Mouse (Mus musculus) thymus, adult 18-20 months (tissue): Measurements from ENCODE around the gene Gsc2.
A peak's percentile ranks its signal among the peaks of the same experiment; 100 is the strongest.
"Not testable (repeated sequence)": the region's sequence is repeated elsewhere in the genome, so short reads cannot be mapped to it uniquely, and the experiment has no call there.

Source experiments
- DNase-seq, 2 experiments: peaks; one replicate each; pipeline ENCODE4 v3.0.0; 2022; ENCODE audit warnings: mixed read lengths in 2 of 2

The Gsc2 gene

DNA sequence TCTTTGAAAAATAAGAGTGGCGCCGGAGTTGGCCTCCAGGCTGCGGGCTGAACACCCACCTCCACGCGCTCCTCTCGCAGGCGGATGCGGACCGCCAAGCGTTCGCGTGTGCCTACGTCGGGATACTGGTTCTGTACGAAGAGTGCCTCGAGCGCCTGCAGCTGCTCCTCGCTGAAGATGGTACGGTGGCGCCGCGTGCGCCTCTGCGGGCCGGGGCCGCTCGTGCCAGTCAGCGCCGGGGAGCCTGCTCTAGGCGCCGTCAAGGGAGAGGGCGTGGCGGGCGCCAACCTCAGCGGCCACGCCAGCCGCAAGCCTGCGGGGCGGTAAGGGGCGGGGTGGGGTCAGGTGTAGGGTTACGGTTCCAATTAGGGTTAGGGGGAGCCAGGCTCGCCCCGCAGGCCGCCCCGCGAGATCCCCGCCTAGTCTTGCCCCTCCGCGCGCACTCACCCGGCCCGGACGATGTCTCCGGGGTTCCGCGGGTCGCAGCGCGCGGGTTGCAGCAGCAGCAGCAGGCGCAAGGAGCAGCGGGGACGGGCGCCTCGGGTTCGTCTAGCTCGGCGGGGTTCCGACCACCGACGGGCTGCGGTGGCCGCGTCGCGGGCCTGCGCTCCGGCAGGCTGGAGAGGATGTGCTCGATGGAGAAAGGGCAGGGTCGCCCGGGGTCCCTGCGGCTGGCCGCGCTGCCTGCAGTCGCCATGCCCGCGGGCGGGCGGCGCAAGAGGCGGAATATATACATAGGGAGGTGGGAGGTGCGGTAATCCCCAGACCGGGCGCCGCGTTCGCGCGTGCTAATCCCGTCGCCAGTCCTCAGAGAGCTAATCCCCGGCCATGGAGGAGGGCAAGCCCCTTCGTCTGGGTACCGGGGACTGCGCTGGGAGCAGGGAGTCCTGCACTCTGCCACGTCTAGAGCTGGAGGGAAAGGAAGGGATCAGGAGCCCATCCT is at the start of gene Gsc2:
TSS of gene Gsc2 (minus strand) at position 753 of the 943 bp plus-strand sequence.
- no peak for DNase-seq

DNA sequence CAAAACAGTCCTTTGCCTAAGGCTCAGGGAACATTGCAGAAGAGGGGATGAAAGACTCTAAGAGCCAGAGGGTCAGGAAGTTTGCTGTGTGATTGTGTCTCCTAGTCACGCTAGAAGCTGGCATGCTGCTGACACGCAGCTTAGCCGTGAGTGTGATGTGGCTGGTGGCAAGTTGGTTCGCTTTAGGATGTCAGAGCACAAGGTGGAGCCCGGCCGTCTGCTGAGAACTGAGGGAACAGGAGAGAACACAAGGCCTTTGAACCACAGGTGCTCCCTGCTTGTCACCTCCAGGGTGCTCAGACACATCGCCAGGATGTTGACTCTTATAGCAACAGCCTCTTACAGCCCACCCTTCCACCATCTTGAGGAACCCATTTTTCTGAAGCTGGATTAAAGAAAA is 47.2 kb upstream of the Gsc2 start:
- DNase-seq, result no peak

DNA sequence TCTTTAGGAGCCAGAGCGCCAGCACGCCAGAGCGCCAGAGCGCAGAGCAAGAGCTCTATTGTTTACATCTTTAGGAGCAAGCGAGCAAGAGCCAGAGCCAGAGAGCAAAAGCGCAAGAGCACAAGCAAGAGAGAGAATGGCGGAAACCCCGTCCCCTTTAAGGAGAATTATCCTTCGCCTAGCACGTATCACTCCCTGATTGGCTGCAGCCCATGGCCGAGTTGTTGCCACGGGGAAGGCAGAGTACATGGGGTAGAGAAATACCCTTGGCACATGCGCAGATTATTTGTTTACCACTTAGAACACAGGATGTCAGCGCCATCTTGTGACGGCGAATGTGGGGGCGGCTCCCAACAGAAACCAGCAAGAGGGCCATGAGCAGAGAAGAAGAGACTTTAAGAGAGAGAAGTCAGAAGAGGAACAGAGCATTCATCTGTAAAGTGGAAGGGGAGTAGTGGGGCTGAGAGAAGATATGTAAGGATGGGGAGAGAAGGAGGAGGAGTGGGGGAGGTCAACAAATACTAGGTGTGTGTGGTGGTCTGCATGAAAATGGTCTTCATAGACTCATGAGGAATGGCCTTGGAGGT is 41.3 kb upstream of the Gsc2 start:
- not testable (repeated sequence) for DNase-seq

DNA sequence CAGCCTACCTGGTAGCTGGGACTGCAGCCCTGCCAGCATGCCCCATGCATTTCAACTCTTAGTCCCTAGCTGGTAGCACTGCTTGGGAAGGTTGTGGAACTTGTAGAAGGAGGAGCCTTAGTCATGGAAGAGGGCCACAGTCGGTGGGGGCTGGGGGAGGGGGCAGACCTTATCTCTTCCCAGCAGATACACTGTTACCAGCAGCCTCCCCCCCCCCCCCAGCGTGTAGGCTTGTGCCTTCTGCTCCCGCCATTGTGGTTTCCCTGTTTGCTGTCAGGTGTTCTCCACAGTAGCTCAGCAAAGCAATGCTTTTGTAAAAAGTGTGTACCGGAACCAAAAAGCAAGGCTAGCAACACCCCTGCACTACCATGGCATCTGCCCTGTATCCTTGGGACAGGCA is 36.8 kb upstream of the Gsc2 start:
- no peak for DNase-seq

DNA sequence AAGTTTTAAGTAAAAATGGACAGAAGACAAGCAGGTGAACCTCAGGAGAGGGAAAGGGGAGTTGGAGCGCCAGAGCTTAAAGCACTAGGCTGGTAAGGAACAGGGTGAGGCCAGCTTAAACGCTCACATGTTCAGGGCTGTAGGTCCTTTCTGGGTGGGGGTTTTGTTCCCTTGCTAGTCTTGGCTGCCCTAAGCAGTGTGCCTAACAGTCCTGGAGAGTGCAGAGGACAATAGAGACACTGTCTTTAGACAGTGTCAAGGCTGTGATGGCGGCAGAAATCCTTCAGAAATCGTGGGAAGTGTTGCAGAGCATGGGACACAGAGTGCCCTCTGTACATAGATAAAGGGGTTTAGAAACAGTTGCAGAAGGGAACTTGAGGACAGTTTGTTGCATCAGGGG is 35.2 kb upstream of the Gsc2 start:
- no peak for DNase-seq

DNA sequence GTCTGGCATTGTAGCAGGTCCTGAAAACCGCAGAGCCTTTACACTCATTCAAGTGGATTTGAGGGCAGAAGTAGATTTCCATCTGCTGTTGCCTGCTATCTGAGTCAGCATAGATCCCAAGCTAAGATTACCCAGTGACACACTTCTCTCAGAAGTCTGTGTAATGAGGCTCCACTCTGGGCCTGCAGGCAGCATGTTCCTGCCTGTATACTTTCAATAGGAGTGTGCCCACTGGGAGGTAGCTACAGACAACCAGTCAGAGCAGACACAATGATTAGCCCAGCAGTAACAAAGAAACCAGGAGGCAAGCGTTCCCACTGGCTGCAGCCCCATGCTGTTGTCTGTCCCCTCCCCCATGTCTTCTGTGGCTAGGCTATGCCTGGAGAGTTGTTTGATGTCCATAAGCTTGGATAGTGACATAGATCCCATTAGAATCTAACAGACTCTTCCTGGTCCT is 34.6 kb upstream of the Gsc2 start:
- DNase-seq, result no peak

DNA sequence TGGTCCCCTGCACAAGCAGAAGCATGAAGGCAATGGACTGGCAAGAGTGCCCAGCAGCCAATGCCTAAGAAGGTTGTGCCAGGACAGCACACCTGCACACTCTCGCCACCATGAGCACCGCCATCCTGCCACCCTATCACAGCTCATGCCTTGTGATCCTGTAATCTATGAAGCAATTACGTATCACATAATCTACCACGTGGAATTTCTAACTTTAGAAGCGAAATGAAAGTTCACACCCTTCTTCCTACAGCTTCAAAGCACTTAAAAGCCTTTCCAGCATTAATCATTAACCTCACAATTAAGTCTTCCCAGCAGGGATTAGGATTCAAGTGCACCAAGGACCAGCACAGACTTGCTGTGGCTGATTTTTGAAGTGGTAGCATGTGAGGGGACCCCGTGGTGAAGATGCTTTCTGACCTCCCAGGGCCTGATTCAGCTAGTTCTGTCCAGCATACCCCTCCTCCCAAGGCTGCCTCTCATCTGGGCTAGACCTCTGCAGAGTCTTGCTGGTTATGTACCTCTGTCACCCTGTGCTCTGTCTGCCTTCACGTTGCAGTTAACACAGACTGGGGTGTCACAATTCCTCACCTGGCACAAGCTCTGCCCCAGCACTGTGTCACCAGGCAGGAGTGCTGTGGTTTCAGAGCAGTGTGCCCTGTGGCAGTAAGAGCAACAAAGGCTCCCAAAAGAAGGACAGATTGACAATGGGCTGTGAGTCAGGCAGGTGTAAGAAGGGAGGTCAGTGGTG is 30.4 kb upstream of the Gsc2 start:
- DNase-seq, result no peak

DNA sequence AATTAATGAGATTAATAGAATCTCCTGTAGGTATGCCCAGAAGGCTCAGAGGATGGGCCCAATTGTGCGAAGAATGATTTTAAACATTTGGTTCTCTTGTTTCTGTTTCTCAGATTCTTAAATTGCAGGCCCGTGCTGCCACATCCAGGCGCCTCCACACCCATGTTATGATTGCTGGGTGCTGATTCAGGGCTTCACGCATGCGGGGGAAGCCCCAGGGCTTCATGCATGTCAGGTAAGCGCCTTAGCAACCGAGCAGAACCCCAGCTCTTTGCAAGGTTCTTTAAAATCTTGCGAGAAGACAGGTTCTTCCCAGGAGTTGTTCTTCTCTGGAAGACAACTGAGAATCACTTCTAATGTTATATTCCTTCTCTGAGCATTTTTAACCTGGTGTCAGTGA is 28.6 kb upstream of the Gsc2 start:
- DNase-seq, result no peak

DNA sequence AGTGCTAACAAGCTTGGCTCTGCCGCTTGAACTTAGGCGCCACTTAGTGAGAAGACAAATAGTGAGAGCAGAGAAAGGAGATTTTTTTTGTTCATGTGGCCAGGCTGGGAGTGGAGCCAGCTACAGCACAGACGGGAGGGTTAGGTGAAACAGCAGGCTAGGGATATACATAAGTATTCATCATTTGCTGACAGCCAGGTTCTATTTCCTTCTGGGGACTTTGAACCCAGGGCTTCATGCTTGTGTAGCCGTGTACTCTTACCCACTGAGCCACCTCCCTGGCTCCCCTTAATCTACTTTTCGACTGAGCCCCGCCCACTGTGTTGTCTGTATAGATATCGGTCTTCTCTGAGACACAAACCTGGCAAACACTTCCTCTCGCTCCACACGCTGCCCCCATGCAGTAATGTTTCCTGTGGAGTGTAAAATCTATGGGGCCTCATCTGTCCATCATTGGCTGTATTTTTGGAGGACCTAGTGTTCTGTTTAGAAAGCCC is 24.4 kb upstream of the Gsc2 start:
- no peak for DNase-seq

DNA sequence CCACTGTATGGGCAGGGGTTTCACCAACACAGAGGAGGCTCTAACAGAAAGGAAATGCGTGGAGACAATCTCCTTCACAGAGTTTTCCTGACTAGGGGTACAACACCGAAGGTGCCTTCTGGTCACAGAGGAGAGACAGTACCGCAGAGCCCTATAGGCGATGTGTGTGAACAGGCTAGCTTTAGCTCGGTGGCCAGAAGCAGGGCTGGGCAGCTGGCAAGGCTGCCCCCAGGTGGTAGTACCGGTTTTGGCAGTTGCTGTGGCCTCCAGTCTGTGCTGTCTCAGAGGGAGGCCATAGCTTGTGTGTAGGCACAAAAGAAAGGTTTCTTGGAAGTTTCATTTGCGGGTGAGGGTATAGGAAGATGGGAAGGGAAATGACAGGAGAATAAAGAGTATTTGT is 24.0 kb upstream of the Gsc2 start:
- peak in 1 of 2 experiments; percentile 34 for DNase-seq

DNA sequence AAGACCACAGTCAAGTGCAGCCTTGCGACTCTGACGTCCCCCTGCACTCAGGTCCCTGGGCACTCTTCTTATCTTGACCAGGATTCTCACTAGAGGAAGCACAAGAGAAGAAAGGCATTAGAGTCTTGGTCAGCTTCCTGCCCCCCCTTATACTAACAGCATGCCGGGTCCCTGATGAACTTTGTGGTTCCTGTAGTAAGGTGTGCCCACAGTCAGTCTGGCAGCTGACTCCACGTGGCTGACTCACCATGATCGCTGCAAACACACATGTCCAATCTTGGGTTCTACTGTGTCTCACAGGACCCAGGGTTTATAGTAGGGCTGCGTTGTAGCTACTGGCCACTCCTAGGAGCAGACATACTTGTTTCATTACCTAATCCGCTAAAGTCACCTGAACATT is 23.3 kb upstream of the Gsc2 start:
- DNase-seq, result no peak

DNA sequence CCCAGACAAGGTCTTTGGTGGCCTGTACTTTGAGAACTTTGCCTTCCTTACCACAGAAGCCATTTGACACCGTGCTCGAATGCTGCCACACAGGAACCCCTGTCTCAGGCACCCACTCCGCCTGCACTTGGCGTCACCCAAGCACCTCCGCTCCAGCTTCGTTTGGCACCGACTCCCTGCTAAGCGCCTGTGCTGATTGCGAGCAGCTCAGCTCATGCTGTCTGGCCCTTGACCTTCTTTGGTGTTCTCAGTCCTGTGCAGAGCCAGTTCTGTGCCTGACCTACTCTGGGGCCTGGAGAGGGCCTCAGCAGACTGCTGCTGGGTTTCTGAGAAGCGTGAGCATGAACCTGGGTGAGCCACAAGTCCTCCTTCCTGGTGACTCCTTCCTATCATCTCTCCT is 21.9 kb upstream of the Gsc2 start:
- DNase-seq, result no peak

DNA sequence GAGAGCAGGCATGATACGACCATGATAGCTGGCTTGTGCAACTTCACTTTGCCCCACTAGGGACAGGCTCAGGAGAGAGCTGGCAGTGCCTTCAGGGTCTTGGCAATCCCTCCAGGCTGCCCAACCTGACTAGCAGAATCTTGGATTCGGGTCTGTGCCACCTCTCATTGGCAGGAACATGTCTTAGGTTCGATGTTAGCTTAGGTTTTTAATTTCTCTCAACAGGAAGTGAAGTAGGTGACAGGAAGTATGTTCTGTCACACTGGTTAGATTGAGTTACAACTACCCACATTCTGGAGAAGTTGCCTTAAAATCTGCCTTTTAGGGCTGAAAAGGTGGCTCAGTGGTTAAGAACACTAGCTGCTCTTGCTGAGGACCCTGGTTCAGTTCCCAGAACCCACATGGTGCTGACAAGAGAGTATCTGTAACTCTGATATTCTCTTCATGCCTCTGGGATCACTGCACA is 19.6 kb upstream of the Gsc2 start:
- no peak for DNase-seq

DNA sequence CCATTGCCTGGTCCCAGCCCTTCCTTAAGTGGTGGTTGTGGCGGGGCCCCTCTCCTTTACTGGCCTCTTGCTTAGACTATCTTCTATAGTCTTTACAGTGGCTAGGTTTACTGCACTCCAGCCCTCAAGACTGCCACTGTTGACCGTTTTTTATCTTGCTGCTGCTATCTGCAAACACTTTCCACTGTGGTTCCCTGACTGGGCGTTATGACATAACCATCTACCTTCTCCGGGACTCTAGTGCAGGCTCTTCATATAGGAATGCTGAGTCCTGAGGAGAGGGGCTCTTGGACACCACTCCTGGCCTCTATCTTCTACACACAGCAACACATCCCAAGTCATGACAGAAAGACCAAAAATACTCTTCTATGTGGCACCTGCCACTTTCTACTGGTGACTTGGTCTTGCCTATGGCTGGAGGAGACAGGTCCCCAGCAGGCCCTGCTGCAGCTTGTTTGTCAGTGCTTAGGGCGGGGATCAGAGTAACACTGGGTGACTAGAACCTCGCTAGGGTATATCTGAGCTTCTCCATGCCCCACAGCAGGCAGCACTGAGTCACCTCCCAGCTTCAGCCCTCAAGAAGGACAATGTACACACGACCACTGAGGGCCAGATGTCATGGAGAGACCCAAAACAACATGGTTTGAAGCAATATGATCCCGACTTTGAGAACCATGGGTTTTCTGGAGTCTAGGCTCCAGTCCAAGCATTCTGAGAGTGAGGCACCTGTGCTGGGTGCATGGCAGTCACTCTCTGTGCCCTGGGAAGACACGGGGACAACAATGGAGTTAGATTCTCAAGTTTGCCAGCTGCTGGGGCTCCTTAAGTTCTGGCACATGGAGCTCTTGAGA is 19.0 kb upstream of the Gsc2 start:
- DNase-seq, result no peak

DNA sequence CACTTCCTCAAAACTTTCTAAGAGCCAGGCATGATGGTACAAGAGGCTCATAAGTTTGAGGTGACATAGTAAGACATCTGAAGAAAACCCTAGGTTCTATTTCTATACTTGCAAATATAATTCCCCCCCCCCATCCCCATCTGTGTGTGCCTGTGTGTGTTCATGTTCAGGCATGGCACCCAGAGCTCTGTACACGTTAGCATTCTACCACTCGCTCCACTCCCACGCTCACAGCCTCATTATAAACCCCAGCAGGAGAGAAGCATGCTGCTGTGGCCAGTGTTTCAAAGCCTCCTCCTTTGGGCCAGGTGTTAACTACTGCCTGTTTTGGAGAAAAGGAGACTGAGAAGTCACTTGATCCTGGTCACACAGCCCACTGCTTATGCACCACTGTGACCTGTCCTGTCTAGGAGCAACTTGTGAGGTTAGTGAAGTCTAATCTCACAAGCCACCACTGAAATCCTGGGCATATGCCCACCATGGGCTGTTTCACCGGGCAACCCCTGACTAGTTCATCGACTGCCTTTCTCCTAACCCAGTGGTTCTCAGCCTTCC is 17.1 kb upstream of the Gsc2 start:
- no peak for DNase-seq

DNA sequence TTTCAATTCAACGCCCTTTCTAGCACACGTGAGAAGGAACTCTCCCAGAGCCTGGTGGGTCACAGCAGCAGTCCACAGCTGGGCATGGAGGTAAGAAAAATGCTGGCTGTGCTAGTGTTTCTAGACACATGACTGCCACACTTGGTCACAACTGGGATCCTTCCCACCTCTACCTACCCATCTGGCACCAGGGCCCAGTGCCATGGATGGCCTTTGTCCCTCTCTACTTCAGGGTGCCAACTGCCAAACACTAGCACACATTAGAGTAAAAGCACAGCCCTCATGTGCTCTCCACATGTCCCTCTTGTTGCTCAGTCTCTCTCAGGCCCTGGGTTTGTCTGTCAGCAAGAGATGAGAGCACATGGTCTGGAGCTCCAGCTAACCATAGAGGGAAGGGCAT is 14.8 kb upstream of the Gsc2 start:
- no peak for DNase-seq

DNA sequence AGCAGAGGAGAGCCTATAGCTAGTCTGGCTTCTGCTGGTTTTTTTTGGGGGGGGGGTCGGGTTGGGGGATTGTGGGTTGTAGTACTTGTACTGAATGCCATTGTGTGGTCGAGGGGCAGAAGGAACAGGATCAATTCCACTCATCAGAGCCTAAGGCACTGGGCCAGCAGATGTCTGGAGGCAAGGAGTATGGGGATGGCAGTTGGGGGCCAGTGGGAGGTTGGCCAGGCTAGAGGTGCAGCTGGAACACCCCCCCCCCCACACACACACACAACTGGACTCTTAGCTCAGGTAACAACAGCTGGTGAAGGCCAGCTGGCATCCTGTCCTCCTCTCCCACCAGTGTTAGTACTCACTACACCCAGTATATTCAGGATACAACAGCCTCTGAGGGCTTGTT is 14.4 kb upstream of the Gsc2 start:
- no peak for DNase-seq

DNA sequence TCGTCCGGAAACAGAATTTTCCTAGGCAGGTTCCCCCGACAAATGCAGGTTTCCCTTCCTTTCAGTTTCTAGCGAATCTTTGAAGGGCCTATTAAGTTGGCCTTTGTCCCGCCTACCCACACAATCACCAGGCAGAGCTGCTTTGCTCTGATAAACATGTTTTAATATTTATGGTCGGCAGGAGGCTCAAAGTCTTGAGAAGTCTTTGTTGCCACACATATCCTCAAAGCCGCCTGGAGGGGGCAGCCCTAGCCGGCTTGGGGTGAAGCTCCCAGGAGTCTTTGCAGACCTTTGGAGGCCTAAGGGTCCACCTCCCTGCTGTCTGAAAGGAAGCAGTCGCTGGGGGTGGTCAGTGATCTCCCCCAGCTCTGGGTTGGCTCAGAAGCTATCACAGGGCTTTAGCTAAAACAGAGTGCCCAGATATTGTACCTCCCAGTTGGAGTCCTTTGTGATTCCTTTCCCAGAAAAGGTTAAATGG is 13.8 kb upstream of the Gsc2 start:
- DNase-seq, result peak; percentile 51 to 64

DNA sequence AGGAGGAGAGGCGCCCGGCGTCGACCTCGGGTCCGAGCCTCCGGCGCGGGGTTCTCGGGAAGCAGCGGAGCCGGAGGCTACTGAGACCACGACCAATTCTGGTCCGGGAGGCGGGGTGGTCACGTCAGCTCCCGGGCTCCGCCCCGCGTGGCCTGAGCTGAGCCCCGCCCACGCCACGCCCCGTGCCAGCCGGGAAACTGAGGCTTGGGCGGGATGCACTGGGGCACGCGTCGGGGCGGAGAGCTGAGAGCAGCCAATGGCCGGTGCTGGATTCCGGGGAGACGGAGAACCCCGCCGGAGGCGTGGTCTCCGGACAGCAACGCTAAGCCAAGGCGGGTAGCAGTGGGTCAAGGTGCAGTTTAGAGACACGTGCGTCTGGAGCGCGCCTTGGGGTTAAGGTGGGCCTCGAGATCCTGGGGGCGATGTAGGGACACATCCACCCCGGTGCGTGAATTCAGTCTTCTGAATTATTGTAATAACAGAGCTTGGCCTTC is 13.3 kb upstream of the Gsc2 start, which contains the start of gene Slc25a1:
TSS of gene Slc25a1 (minus strand) at position 133 of the 494 bp plus-strand sequence.
- peak in 1 of 2 experiments; percentile 52 for DNase-seq

DNA sequence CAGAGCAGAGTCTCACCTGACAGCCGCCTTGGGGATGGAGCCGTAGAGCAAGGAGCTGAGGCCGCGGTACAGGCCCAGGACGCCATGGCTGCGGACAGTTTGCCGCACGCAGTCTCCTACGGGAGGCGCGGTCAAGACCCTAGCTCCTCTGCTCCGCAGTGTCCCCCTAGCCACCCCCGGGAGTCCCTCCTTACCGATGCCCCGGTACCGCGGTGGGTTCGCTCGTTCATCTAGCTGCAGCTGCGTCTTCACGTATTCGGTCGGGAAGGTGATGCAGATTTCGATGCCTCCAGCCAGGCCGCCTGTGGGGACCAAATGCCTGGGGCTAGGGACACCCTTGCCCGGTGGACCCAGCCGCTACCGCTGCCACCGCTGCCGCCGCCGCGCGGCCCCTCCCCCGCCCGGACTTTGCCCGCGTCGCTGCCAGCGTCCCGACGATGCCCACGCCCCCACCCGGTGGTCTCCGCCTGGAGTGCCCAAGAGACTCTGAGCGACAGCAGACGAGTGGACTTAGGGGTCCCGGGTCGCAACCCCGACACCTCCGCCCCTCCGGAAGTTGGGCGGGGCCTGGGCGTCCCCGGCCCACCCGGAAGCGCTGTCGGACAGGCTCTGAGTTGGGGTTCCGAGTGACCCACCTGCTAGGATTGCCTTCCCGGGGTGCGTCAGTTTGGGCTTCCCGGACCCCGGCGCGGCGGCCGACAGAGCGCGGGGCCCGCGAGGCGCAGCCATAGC is 12.7 kb upstream of the Gsc2 start:
- DNase-seq, result peak; percentile 54 to 58

DNA sequence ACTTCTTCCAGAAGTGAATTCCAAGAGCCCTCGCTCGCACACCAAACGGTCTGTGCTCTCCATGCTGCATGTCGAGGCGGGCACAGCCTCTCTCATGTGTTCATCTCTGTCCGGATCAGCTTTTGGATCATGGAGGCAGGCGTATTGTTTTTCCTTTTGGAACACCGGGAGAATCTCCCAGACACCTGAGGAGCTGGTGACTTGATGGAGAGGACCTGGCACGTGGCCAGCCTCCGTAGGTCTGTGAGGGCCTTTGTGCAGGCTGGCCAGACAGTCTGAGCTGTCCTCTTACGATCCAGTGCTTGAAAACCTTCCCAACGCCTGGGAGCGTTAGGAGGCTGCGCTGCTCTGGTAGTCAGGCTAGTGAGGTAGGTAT is 7.3 kb upstream of the Gsc2 start:
- no peak for DNase-seq
